Mouse (Mus musculus) lung, embryonic 16.5 days (tissue): ENCODE measurements around the gene Gm14443. TPM values are rescaled to one million over a fixed set of nuclear protein-coding genes. Genes with fewer than 3 reads are reported as not detected.
"Not testable (repeated sequence)": the region's sequence is repeated elsewhere in the genome, so short reads cannot be mapped to it uniquely, and the experiment has no call there.

Experiments
- ATAC-seq: fragments of 200-750 bp; cut with Nextera tagmentation; 2 replicates; pipeline ENCODE4 v1.8.0; 2017; ENCODE audit warnings: low read depth, mild to moderate bottlenecking, moderate library complexity
- H3K27ac ChIP-seq: fragments of 300-500 bp; sonication (generic); 2 replicates; pipeline ENCODE4 v1.5.1; 2014; ENCODE audit warnings: mild to moderate bottlenecking, control low read depth, low read length
- H3K27me3 ChIP-seq: fragments of 300-500 bp; sonication (generic); 2 replicates; pipeline ENCODE4 v1.6.1; 2014; ENCODE audit warnings: low read depth, low read length, mixed read lengths; ENCODE audit not compliant: control insufficient read depth, insufficient read depth
- H3K36me3 ChIP-seq: fragments of 300-500 bp; sonication (generic); 2 replicates; pipeline ENCODE4 v1.6.1; 2014; ENCODE audit warnings: low read length; ENCODE audit not compliant: control insufficient read depth, insufficient read depth
- H3K4me1 ChIP-seq: fragments of 300-500 bp; sonication (generic); replicated peaks from 2 replicates; pipeline ENCODE4 v1.6.1; 2014; ENCODE audit warnings: low read length, mixed read lengths; ENCODE audit not compliant: control insufficient read depth, insufficient read depth
- H3K4me2 ChIP-seq: fragments of 300-500 bp; sonication (generic); 2 replicates; pipeline ENCODE4 v1.6.1; 2014; ENCODE audit warnings: low read depth, low read length, control low read depth
- H3K4me3 ChIP-seq: fragments of 300-500 bp; sonication (generic); 2 replicates; pipeline ENCODE4 v1.5.1; 2014; ENCODE audit warnings: mild to moderate bottlenecking, low read length, control low read depth
- H3K9ac ChIP-seq: fragments of 300-500 bp; sonication (generic); 2 replicates; pipeline ENCODE4 v1.6.1; 2014; ENCODE audit warnings: low read length, control low read depth
- H3K9me3 ChIP-seq: fragments of 300-500 bp; sonication (generic); 2 replicates; pipeline ENCODE4 v1.6.1; 2016; ENCODE audit warnings: low read length; ENCODE audit not compliant: control insufficient read depth
- WGBS: fragments of 180-500 bp; shearing (Covaris S2); extraction: QIAGEN DNeasy Blood & Tissue Kit; methylation state at CpG from one replicate; pipeline ENCODE4 v1.1.7; 2014; 5-methylcytosine and 5-hydroxymethylcytosine counted together
- polyA plus RNA-seq: library from polyadenylated mRNA; unstranded; fragments of >200 nt; fragmentation: Nextera tagmentation; extraction: Ambion mirVana; gene quantifications from 2 replicates; pipeline ENCODE4 v1.2.1, GENCODE M21; 2015

The Gm14443 gene
- polyA plus RNA-seq = 0.63 and 0.65 TPM in 2 replicates

- H3K9me3 ChIP-seq, H3K27ac ChIP-seq, H3K27me3 ChIP-seq, H3K4me1 ChIP-seq, H3K36me3 ChIP-seq, ATAC-seq, H3K4me2 ChIP-seq, H3K4me3 ChIP-seq, H3K9ac ChIP-seq: not testable (repeated sequence)
- 63% methylated on average over 12 of the region's 12 CpGs for WGBS
These were observed at the start of gene Gm14443 for GRCm38 (mm10) chr2:175175401-175176180. Gm14443 (minus strand) TSS chr2:175175871.

- H3K9ac ChIP-seq, H3K4me1 ChIP-seq, H3K27me3 ChIP-seq, H3K4me2 ChIP-seq, H3K4me3 ChIP-seq, H3K9me3 ChIP-seq, H3K36me3 ChIP-seq, H3K27ac ChIP-seq, ATAC-seq: not testable (repeated sequence)
- no CpG with 5 or more reads among the region's 7 CpGs for WGBS
These were observed 31.1 kb upstream of the Gm14443 start, which contains the start of gene Gm14391 for GRCm38 (mm10) chr2:175206732-175207131. Gm14391 (minus strand) TSS chr2:175206917.

- 37% methylated on average over 1 of the region's 1 CpGs for WGBS
- not testable (repeated sequence) for H3K4me3 ChIP-seq, H3K9ac ChIP-seq, H3K4me1 ChIP-seq, H3K27me3 ChIP-seq, H3K36me3 ChIP-seq, H3K9me3 ChIP-seq, H3K4me2 ChIP-seq, H3K27ac ChIP-seq, ATAC-seq
These were observed 3.3 kb upstream of the Gm14443 start for GRCm38 (mm10) chr2:175179008-175179407.

DNA sequence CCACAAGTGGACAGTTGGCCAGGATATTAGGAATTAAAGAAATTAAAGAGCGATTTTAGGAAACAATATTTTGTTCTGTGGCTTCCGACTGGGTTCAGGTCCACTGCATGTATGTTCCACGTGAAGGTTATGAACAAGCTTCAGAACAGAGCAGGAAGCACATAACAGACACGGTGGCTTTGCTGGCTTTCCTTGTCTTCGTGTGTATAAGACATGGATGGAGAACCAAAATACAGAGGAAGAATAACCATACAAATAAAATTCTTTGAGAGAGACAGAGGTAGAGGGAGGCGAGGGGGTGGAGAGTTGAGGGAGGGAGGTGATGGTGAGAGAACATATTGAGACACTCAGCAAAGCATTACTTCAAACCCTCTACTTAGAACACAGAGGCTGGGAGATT lies 641 bp upstream of the Gm14443 start:
- ATAC-seq = no peak
- Histone ChIP-seq H3K4me3 (no peak overlapping the region), H3K4me1 (no peaks in the 10 kb centered on the region), H3K9me3 (no peaks in the 10 kb centered on the region), H3K27me3 (no peaks in the 10 kb centered on the region), H3K9ac (no peak overlapping the region), H3K36me3 (no peaks in the 10 kb centered on the region), H3K4me2 (no peak overlapping the region), H3K27ac (no peak overlapping the region)
- WGBS = 76% methylated on average over 6 of the region's 6 CpGs

DNA sequence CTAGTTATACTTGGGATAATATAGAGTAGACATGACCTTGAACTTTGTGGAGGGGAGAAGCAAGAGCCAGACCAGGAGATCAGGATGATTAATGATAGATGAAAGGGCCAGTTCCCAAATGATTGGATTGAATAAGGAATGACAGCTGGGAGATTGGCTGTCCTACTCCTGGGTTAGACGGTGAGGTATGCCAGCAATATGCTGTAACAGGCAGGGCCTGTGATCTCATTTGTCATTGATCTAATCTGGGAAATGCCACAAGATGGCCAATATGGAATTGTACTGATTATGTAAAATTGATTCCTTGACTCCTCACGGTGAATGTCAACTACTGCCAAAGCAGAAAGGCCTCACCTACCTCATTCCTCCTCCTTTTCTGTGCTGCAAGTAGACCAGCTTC lies 1.6 kb downstream of the Gm14443 start:
- not testable (repeated sequence) for ATAC-seq, H3K4me2 ChIP-seq, H3K27ac ChIP-seq, H3K9me3 ChIP-seq, H3K9ac ChIP-seq, H3K36me3 ChIP-seq, H3K4me1 ChIP-seq, H3K4me3 ChIP-seq, H3K27me3 ChIP-seq
- WGBS = 83% methylated on average over 2 of the region's 2 CpGs

DNA sequence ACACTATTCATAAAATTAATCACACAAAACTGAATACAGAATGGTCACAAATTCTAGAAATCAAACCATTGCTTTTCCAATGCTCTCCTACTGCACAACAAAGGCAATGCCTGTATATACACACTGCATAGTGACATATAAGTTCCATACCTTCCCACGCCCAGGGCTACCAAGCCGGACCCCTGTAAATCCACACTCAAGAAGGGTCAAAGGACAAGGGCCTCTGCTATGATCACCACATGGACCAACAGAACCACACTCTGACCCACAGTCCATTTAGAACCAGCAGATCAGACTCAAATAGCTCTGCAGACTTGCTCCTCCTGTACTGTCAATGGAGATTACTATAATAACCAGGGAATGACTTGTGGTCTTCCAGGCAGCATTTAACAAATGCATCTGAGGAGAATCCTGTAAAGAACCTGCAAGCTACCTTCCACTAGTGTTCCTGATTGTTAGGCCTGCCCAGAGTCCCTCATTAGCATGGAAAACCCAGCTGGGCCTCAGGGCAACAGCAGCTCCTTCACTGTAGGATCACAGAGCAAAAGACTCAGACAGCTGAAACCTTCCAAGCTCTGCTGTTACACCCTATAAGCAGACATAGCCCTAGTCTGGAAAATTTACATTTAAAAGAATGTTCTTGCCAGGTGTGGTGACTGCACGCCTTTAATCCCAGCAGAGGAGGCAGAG lies 2.6 kb downstream of the Gm14443 start:
- not testable (repeated sequence) for H3K9me3 ChIP-seq, H3K4me3 ChIP-seq, H3K9ac ChIP-seq, H3K4me1 ChIP-seq, H3K4me2 ChIP-seq, H3K36me3 ChIP-seq, H3K27me3 ChIP-seq, H3K27ac ChIP-seq, ATAC-seq
- WGBS = 80% methylated on average over 3 of the region's 3 CpGs

- 79% methylated on average over 3 of the region's 3 CpGs for WGBS
- H3K27ac ChIP-seq = no peak overlapping the region
These were observed 3.5 kb downstream of the Gm14443 start for GRCm38 (mm10) chr2:175172123-175172522.

DNA sequence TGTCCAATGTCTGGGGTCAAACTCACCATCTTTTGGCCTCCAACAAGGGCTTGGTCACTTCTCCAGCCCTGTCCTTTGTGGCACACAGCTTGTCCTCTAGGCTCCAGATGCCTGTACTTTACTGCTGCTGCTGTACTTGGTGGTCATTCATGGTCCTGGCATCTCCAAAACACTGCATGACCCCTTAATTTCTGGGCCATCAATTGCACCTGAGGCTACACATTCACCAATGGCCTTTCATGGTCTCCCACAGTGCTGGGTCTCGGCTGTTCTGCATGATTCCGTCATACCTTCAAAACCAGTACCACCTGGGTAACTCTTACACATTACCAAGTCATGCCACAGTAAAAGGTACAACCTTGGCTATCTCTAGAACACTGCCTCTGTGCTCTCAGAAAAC lies 8.8 kb downstream of the Gm14443 start:
- not testable (repeated sequence) for H3K27me3 ChIP-seq, H3K4me3 ChIP-seq, H3K36me3 ChIP-seq, H3K4me1 ChIP-seq, H3K9me3 ChIP-seq, H3K27ac ChIP-seq, ATAC-seq, H3K9ac ChIP-seq, H3K4me2 ChIP-seq
- 77% methylated on average over 2 of the region's 2 CpGs for WGBS

More at GRCm38 (mm10) chr2:175172123-175172522, 3.5 kb downstream of the Gm14443 start:
- no peaks in the 10 kb centered on the region for H3K36me3 ChIP-seq
- H3K9ac ChIP-seq = no peak overlapping the region
- H3K4me1 ChIP-seq = no peaks in the 10 kb centered on the region
- no peak overlapping the region for H3K4me2 ChIP-seq
- no peak overlapping the region for H3K4me3 ChIP-seq
- no peak for ATAC-seq
- H3K9me3 ChIP-seq = no peaks in the 10 kb centered on the region
- no peaks in the 10 kb centered on the region for H3K27me3 ChIP-seq

GRCm38 (mm10) chr2:175165110-175165509 lies 10.6 kb downstream of the Gm14443 start:
- 89% methylated on average over 12 of the region's 12 CpGs for WGBS
- not testable (repeated sequence) for ATAC-seq

More at GRCm38 (mm10) chr2:175165110-175165509, 10.6 kb downstream of the Gm14443 start:
- not testable (repeated sequence) for H3K9ac ChIP-seq, H3K4me2 ChIP-seq, H3K4me1 ChIP-seq, H3K4me3 ChIP-seq, H3K27ac ChIP-seq, H3K36me3 ChIP-seq, H3K27me3 ChIP-seq, H3K9me3 ChIP-seq
